Mouse (Mus musculus) intestine, embryonic 16.5 days (tissue): ENCODE measurements around the gene Sh3pxd2a. TPM values are rescaled to one million over a fixed set of nuclear protein-coding genes. Genes with fewer than 3 reads are reported as not detected.

Source experiments
- ATAC-seq: fragments of 200-750 bp; cut with Nextera tagmentation; 2 replicates; pipeline ENCODE4 v1.8.0; 2017; ENCODE audit warnings: moderate TSS enrichment, moderate library complexity
- H3K27ac ChIP-seq: fragments of 300-500 bp; sonication (generic); 2 replicates; pipeline ENCODE4 v1.5.1; 2014; ENCODE audit warnings: mild to moderate bottlenecking, low read length
- H3K27me3 ChIP-seq: fragments of 300-500 bp; sonication (generic); replicated peaks from 2 replicates; pipeline ENCODE4 v1.6.1; 2014; ENCODE audit warnings: low read length, control low read depth, mixed read lengths; ENCODE audit not compliant: control insufficient read depth, insufficient read depth
- H3K36me3 ChIP-seq: fragments of 300-500 bp; sonication (generic); 2 replicates; pipeline ENCODE4 v1.6.1; 2014; ENCODE audit warnings: low read length, control low read depth; ENCODE audit not compliant: control insufficient read depth, insufficient read depth
- H3K4me1 ChIP-seq: fragments of 300-500 bp; sonication (generic); 2 replicates; pipeline ENCODE4 v1.6.1; 2014; ENCODE audit warnings: low read length, control low read depth, mixed read lengths; ENCODE audit not compliant: control insufficient read depth, insufficient read depth
- H3K4me2 ChIP-seq: fragments of 300-500 bp; sonication (generic); 2 replicates; pipeline ENCODE4 v1.6.1; 2014; ENCODE audit warnings: low read depth, low read length, control low read depth
- H3K4me3 ChIP-seq: fragments of 300-500 bp; sonication (generic); 2 replicates; pipeline ENCODE4 v1.5.1; 2014; ENCODE audit warnings: mild to moderate bottlenecking, low read length
- H3K9ac ChIP-seq: fragments of 300-500 bp; sonication (generic); 2 replicates; pipeline ENCODE4 v1.6.1; 2014; ENCODE audit warnings: low read depth, low read length
- H3K9me3 ChIP-seq: fragments of 300-500 bp; sonication (generic); 2 replicates; pipeline ENCODE4 v1.6.1; 2016; ENCODE audit warnings: low read length, control low read depth; ENCODE audit not compliant: control insufficient read depth
- WGBS: fragments of 180-500 bp; shearing (Covaris S2); extraction: QIAGEN DNeasy Blood & Tissue Kit; methylation state at CpG from one replicate; pipeline ENCODE4 v1.1.7; 2014; 5-methylcytosine and 5-hydroxymethylcytosine counted together
- polyA plus RNA-seq: library from polyadenylated mRNA; unstranded; fragments of >200 nt; fragmentation: Nextera tagmentation; extraction: Ambion mirVana; gene quantifications from 2 replicates; pipeline ENCODE4 v1.2.1, GENCODE M21; 2015

Sh3pxd2a gene
- polyA plus RNA-seq, 1 experiment from 2014 or later = 3.0 TPM

DNA sequence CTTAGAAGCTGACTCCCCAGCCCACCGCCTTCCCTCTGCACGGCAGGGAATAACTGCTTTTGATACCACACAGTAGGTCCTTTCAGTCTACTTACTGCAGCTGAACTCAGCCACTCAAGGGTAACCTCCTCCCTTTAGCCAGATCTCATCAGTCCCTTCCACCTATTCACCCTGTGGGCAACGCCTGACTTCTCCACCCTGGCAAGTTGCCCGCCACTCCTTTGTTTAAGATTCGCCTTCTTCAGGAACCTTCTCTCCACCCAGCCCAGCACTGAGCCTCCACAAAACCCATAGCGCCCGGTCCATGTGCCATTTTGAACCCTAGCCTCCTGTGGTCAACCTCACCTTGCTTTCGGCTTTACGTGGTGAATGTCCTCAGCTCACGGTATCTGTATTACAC is 161.1 kb downstream of the Sh3pxd2a start:
- peaks cover 23% of the 10 kb centered on the region for H3K4me1 ChIP-seq
- no peaks in the 10 kb centered on the region for H3K36me3 ChIP-seq
- H3K27ac ChIP-seq = no peak overlapping the region
- H3K9me3 ChIP-seq = no peaks in the 10 kb centered on the region
- no peak for ATAC-seq
- no peak overlapping the region for H3K9ac ChIP-seq
- no peaks in the 10 kb centered on the region for H3K27me3 ChIP-seq
- no peak overlapping the region for H3K4me3 ChIP-seq
- WGBS = 87% methylated on average over 10 of the region's 10 CpGs
- no peak overlapping the region for H3K4me2 ChIP-seq

GRCm38 (mm10) chr19:47302191-47302852 is 161.9 kb downstream of the Sh3pxd2a start:
- H3K4me2 ChIP-seq = no peak overlapping the region
- ATAC-seq = peak; percentile 50; the same call in 1 of the 2 replicates
- no peaks in the 10 kb centered on the region for H3K27me3 ChIP-seq
- peak overlapping the region; percentile 64 for H3K27ac ChIP-seq
- no peaks in the 10 kb centered on the region for H3K9me3 ChIP-seq
- no peak overlapping the region for H3K4me3 ChIP-seq
- 49% methylated on average over 21 of the region's 21 CpGs for WGBS
- peak overlapping the region; percentile 7; the same call in 1 of the 2 replicates for H3K9ac ChIP-seq
- peaks cover 23% of the 10 kb centered on the region for H3K4me1 ChIP-seq
- H3K36me3 ChIP-seq = no peaks in the 10 kb centered on the region

GRCm38 (mm10) chr19:47301303-47302190 is 162.7 kb downstream of the Sh3pxd2a start:
- Histone ChIP-seq H3K9me3 (no peaks in the 10 kb centered on the region), H3K4me2 (no peak overlapping the region), H3K27ac (peak overlapping the region; percentile 64), H3K27me3 (no peaks in the 10 kb centered on the region), H3K36me3 (no peaks in the 10 kb centered on the region), H3K9ac (no peak overlapping the region; the same call in 1 of the 2 replicates), H3K4me3 (no peak overlapping the region), H3K4me1 (peaks cover 23% of the 10 kb centered on the region)
- WGBS = 25% methylated on average over 19 of the region's 19 CpGs
- peak; percentile 32 for ATAC-seq

DNA sequence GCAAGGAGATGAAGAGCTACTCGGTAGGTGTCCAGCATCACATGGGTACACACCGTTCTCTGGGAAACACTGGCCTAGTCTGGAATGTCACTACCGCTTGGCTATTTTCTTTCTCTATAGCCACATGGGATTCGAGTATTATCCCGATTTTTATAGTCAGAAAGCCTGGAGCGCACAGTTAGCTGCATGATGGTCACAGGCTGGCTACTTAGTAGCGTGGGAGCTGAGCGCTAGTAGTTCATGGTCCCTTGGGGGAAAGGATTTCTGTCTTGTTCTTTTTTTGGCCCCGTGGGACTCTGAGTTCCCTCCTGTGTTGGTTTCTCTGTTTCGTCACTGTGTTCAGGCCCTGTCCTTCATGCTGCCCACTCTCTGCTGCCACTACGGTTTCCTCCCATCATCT is 166.1 kb downstream of the Sh3pxd2a start:
- Histone ChIP-seq H3K9me3 (no peaks in the 10 kb centered on the region), H3K4me1 (peaks cover 27% of the 10 kb centered on the region), H3K9ac (no peak overlapping the region), H3K27me3 (no peaks in the 10 kb centered on the region), H3K27ac (no peak overlapping the region), H3K36me3 (no peaks in the 10 kb centered on the region), H3K4me2 (no peak overlapping the region), H3K4me3 (no peak overlapping the region)
- no peak for ATAC-seq
- WGBS = 85% methylated on average over 11 of the region's 11 CpGs

DNA sequence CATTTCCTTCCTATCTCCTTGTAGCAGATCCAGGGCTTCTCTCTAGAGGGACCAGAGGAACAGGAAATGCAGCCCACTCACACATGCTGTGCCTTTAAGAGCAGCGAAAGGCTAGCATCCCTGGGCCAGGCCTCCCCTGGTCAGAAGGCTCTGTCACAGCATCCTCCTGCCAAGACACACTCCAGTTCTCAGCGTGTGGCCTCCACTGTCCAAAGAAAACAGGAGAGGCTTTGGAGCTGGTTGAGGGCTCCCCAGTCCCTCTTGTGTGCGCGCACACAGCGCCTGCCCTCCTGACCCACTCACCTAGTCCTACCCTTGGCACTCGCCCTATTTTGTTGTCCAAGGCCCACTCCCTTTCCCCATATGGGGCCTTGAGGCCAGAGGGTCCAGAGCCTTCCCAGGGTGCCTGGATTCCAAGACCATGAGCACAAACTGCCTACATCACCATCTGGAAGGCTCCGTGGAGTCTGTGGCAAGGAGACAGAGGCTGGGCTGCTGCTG is 171.7 kb downstream of the Sh3pxd2a start:
- no peak overlapping the region for H3K4me2 ChIP-seq
- ATAC-seq = peak; percentile 47
- no peak overlapping the region for H3K4me3 ChIP-seq
- peak overlapping the region; percentile 21; the same call in 1 of the 2 replicates for H3K9ac ChIP-seq
- H3K27ac ChIP-seq = peak overlapping the region; percentile 74
- 57% methylated on average over 7 of the region's 7 CpGs for WGBS
- no peaks in the 10 kb centered on the region for H3K27me3 ChIP-seq
- H3K9me3 ChIP-seq = no peaks in the 10 kb centered on the region
- H3K4me1 ChIP-seq = peaks cover 26% of the 10 kb centered on the region
- H3K36me3 ChIP-seq = no peaks in the 10 kb centered on the region

DNA sequence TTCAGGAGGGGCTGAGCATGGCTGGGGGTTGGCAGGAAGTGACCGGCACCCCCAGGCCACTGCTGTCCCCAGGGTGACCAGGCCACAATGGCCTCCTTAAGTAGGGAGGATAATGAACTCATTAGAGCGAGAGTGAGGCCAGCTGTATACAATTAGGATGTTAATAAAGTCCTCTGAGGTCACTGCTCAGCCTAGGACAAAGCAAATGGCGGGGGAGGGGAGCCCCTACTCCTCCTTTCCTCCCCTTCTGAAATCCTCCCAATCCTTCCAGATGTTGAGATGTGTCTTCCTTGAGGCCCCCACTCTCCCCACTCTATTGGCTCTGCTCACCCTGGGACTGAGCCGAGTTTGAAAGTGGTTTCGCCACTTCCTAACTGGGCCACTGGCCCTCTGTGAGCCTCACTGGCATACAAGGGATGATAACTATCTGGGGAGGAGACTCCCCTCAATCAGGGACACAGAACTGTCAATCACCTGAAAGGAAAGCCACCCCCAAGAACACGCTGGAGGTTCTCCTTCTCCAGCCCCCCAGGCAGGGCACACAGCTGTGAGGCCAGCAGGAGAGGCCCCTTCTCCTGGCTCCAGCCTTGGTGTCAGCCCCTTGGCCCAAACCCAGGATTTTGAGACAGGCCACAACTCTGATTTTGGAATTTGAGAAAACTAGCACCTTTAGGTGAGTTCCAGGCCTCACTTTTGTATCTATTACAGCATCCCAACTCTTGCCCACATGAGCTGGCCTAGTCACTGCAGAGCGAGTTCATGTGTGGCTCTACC is 172.7 kb downstream of the Sh3pxd2a start:
- ATAC-seq = peak; percentile 75
- Histone ChIP-seq H3K4me1 (peaks cover 26% of the 10 kb centered on the region), H3K4me2 (no peak overlapping the region), H3K9me3 (no peaks in the 10 kb centered on the region), H3K27ac (peak overlapping the region; percentile 74), H3K4me3 (no peak overlapping the region), H3K27me3 (no peaks in the 10 kb centered on the region), H3K36me3 (no peaks in the 10 kb centered on the region; the same call in 1 of the 2 replicates), H3K9ac (no peak overlapping the region)
- 40% methylated on average over 7 of the region's 7 CpGs for WGBS

- Histone ChIP-seq H3K4me2 (no peak overlapping the region), H3K27me3 (no peaks in the 10 kb centered on the region), H3K9me3 (no peaks in the 10 kb centered on the region), H3K4me1 (peaks cover 13% of the 10 kb centered on the region), H3K27ac (no peak overlapping the region), H3K4me3 (no peak overlapping the region), H3K36me3 (peaks cover 11% of the 10 kb centered on the region), H3K9ac (no peak overlapping the region)
- ATAC-seq = no peak
- WGBS = 72% methylated on average over 17 of the region's 17 CpGs
These were observed 177.2 kb downstream of the Sh3pxd2a start for GRCm38 (mm10) chr19:47286886-47287450.

DNA sequence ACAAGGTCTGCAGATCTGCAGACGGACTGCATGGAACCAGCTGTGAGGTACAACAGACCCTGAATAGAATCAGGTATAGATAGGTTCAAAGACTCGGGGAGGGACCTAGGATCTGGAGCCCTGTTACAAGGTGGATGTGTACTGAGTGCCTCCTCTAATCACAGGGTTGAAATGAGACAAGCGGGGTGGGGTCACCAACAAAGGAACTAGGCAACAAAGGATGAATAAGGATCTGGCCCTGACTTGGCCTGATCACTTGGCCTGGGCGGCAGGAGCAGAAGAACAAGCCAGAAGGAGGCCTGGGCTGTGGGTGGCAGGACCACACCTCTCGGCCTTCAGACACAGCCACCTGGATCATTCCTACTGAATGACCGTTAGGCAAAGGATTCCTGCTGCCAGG is 178.6 kb downstream of the Sh3pxd2a start:
- 89% methylated on average over 6 of the region's 6 CpGs for WGBS
- Histone ChIP-seq H3K27me3 (no peaks in the 10 kb centered on the region), H3K4me1 (no peaks in the 10 kb centered on the region), H3K27ac (no peak overlapping the region), H3K4me2 (no peak overlapping the region), H3K4me3 (no peak overlapping the region), H3K36me3 (peaks cover 11% of the 10 kb centered on the region), H3K9ac (no peak overlapping the region), H3K9me3 (no peaks in the 10 kb centered on the region)
- no peak for ATAC-seq
